Mouse (Mus musculus) forebrain, embryonic 14.5 days (tissue): ENCODE data around the gene Cd9. TPM values are rescaled to one million over a fixed set of nuclear protein-coding genes. Genes with fewer than 3 reads are reported as not detected.

Experiments used
- ATAC-seq: fragments of 200-750 bp; cut with Nextera tagmentation; 2 replicates; pipeline ENCODE4 v1.8.0; 2017; ENCODE audit warnings: mild to moderate bottlenecking, moderate library complexity
- DNase-seq: peaks from one replicate; pipeline ENCODE4 v3.0.0-alpha.2; 2015; ENCODE audit warnings: low spot score
- H3K27ac ChIP-seq: fragments of 300-500 bp; sonication (generic); 2 replicates; pipeline ENCODE4 v1.5.1; 2014; ENCODE audit warnings: low read depth, mild to moderate bottlenecking, control low read depth, low read length, moderate library complexity
- H3K27me3 ChIP-seq: fragments of 300-500 bp; sonication (generic); replicated peaks from 2 replicates; pipeline ENCODE4 v1.6.1; 2014; ENCODE audit warnings: low read length, control low read depth, mixed read lengths; ENCODE audit not compliant: control insufficient read depth, insufficient read depth
- H3K36me3 ChIP-seq: fragments of 300-500 bp; sonication (generic); 2 replicates; pipeline ENCODE4 v1.6.1; 2014; ENCODE audit warnings: low read length, control low read depth; ENCODE audit not compliant: control insufficient read depth, insufficient read depth
- H3K4me1 ChIP-seq: fragments of 300-500 bp; sonication (generic); 2 replicates; pipeline ENCODE4 v1.6.1; 2014; ENCODE audit warnings: antibody characterized with exemption, low read length, control low read depth; ENCODE audit not compliant: control insufficient read depth, insufficient read depth
- H3K4me2 ChIP-seq: fragments of 300-500 bp; sonication (generic); 2 replicates; pipeline ENCODE4 v1.6.1; 2014; ENCODE audit warnings: mild to moderate bottlenecking, control low read depth, low read length
- H3K4me3 ChIP-seq: fragments of 300-500 bp; sonication (generic); 2 replicates; pipeline ENCODE4 v1.5.1; 2014; ENCODE audit warnings: low read depth, low read length, control low read depth
- H3K9ac ChIP-seq: fragments of 300-500 bp; sonication (generic); 2 replicates; pipeline ENCODE4 v1.6.1; 2014; ENCODE audit warnings: mild to moderate bottlenecking, low read length, control low read depth, moderate library complexity
- H3K9me3 ChIP-seq: fragments of 300-500 bp; sonication (generic); replicated peaks from 2 replicates; pipeline ENCODE4 v1.6.1; 2016; ENCODE audit warnings: low read length, control low read depth, mixed read lengths; ENCODE audit not compliant: control insufficient read depth
- WGBS: fragments of 180-500 bp; shearing (Covaris S2); extraction: QIAGEN DNeasy Blood & Tissue Kit; methylation state at CpG from one replicate; pipeline ENCODE4 v1.1.7; 2014; 5-methylcytosine and 5-hydroxymethylcytosine counted together
- polyA plus RNA-seq: library from polyadenylated mRNA; unstranded; fragments of >200 nt; fragmentation: Nextera tagmentation; extraction: Ambion mirVana; gene quantifications from 2 replicates; pipeline ENCODE4 v1.2.1, GENCODE M21; 2014

Cd9 gene
- polyA plus RNA-seq, 1 experiment from 2014 or later, result 77.8 TPM

GRCm38 (mm10) chr6:125413326-125413725 is 81.3 kb downstream of the Cd9 start:
- Histone ChIP-seq H3K9me3 (no peaks in the 10 kb centered on the region), H3K36me3 (no peaks in the 10 kb centered on the region), H3K4me2 (no peak overlapping the region), H3K4me3 (no peak overlapping the region), H3K27me3 (no peaks in the 10 kb centered on the region; the same call in 1 of the 2 replicates), H3K4me1 (no peaks in the 10 kb centered on the region), H3K27ac (no peak overlapping the region), H3K9ac (no peak overlapping the region)
- DNase-seq (no peak), ATAC-seq (no peak)
- WGBS, result 83% methylated on average over 9 of the region's 9 CpGs

- ATAC-seq (no peak), DNase-seq (no peak)
- Histone ChIP-seq H3K9ac (no peak overlapping the region), H3K4me3 (no peak overlapping the region), H3K9me3 (no peaks in the 10 kb centered on the region), H3K27ac (no peak overlapping the region), H3K36me3 (no peaks in the 10 kb centered on the region), H3K4me1 (no peaks in the 10 kb centered on the region), H3K27me3 (no peaks in the 10 kb centered on the region; the same call in 1 of the 2 replicates), H3K4me2 (no peak overlapping the region)
- WGBS, result 95% methylated on average over 6 of the region's 6 CpGs
Measured at GRCm38 (mm10) chr6:125411661-125412060, 82.9 kb downstream of the Cd9 start.

- Histone ChIP-seq H3K9me3 (no peaks in the 10 kb centered on the region), H3K4me3 (no peak overlapping the region), H3K4me2 (no peak overlapping the region), H3K4me1 (no peaks in the 10 kb centered on the region), H3K9ac (no peak overlapping the region), H3K36me3 (no peaks in the 10 kb centered on the region), H3K27me3 (no peaks in the 10 kb centered on the region; the same call in 1 of the 2 replicates), H3K27ac (no peak overlapping the region)
- ATAC-seq, result no peak
- DNase-seq, result no peak
- 64% methylated on average over 8 of the region's 8 CpGs for WGBS
Measured at GRCm38 (mm10) chr6:125410995-125411547, 83.5 kb downstream of the Cd9 start.

GRCm38 (mm10) chr6:125410551-125410950 is 84.0 kb downstream of the Cd9 start:
- Histone ChIP-seq H3K4me3 (no peak overlapping the region), H3K4me1 (no peaks in the 10 kb centered on the region), H3K9ac (no peak overlapping the region), H3K27ac (no peak overlapping the region), H3K4me2 (no peak overlapping the region), H3K36me3 (no peaks in the 10 kb centered on the region), H3K27me3 (no peaks in the 10 kb centered on the region; the same call in 1 of the 2 replicates), H3K9me3 (no peaks in the 10 kb centered on the region)
- 79% methylated on average over 11 of the region's 11 CpGs for WGBS
- DNase-seq (no peak), ATAC-seq (no peak)

Other genes starting within 250 kb of the Cd9 start
- gene Tuba3a, start 208.7 kb downstream of the Cd9 start, polyA plus RNA-seq, result 0.15 TPM in 1 of 2 replicates, not detected in the other
- gene Ltbr, start 180.9 kb downstream of the Cd9 start, polyA plus RNA-seq, result 10.8 and 12.9 TPM in 2 replicates
- 0.29 and 0.37 TPM in 2 replicates for gene Scnn1a, start 174.1 kb downstream of the Cd9 start, polyA plus RNA-seq
- gene Tnfrsf1a, start 145.4 kb downstream of the Cd9 start, polyA plus RNA-seq, result 14.2 and 16.2 TPM in 2 replicates
- 0.16 TPM in 1 of 2 replicates, not detected in the other for gene Plekhg6, start 114.0 kb downstream of the Cd9 start, polyA plus RNA-seq
- 8.7 and 8.8 TPM in 2 replicates for gene Vwf, start 52.0 kb upstream of the Cd9 start, polyA plus RNA-seq
- gene Ano2, start 195.6 kb upstream of the Cd9 start, polyA plus RNA-seq, result 0.07 and 0.10 TPM in 2 replicates